Mouse (Mus musculus) liver, embryonic 12.5 days (tissue): ENCODE measurements around the gene Blnk. TPM values are rescaled to one million over a fixed set of nuclear protein-coding genes. Genes with fewer than 3 reads are reported as not detected.

Experiments
- ATAC-seq: fragments of 200-750 bp; cut with Nextera tagmentation; 2 replicates; pipeline ENCODE4 v1.8.0; 2017; ENCODE audit warnings: moderate number of reproducible peaks, mild to moderate bottlenecking, moderate library complexity
- H3K27ac ChIP-seq: fragments of 300-500 bp; sonication (generic); 2 replicates; pipeline ENCODE4 v1.5.1; 2016; ENCODE audit warnings: mild to moderate bottlenecking
- H3K27me3 ChIP-seq: fragments of 300-500 bp; sonication (generic); replicated peaks from 2 replicates; pipeline ENCODE4 v1.6.1; 2016; ENCODE audit warnings: mild to moderate bottlenecking, moderate library complexity
- H3K36me3 ChIP-seq: fragments of 300-500 bp; sonication (generic); 2 replicates; pipeline ENCODE4 v1.6.1; 2016; ENCODE audit warnings: mild to moderate bottlenecking, moderate library complexity
- H3K4me1 ChIP-seq: fragments of 300-500 bp; sonication (generic); 2 replicates; pipeline ENCODE4 v1.6.1; 2016
- H3K4me2 ChIP-seq: fragments of 300-500 bp; sonication (generic); 2 replicates; pipeline ENCODE4 v1.6.1; 2016; ENCODE audit warnings: mild to moderate bottlenecking, moderate library complexity
- H3K4me3 ChIP-seq: fragments of 300-500 bp; sonication (generic); 2 replicates; pipeline ENCODE4 v1.5.1; 2016; ENCODE audit warnings: mild to moderate bottlenecking, moderate library complexity
- H3K9ac ChIP-seq: fragments of 300-500 bp; sonication (generic); 2 replicates; pipeline ENCODE4 v1.6.1; 2016; ENCODE audit warnings: mild to moderate bottlenecking, moderate library complexity
- H3K9me3 ChIP-seq: fragments of 300-500 bp; sonication (generic); replicated peaks from 2 replicates; pipeline ENCODE4 v1.6.1; 2016; ENCODE audit warnings: mild to moderate bottlenecking, moderate library complexity
- WGBS: fragments of 180-500 bp; shearing (Covaris S2); methylation state at CpG from one replicate; pipeline ENCODE4 v1.1.7; 2016; ENCODE audit not compliant: insufficient replicate concordance; 5-methylcytosine and 5-hydroxymethylcytosine counted together
- polyA plus RNA-seq: library from polyadenylated mRNA; unstranded; fragments of >200 nt; fragmentation: Nextera tagmentation; extraction: Ambion mirVana; gene quantifications from 2 replicates; pipeline ENCODE4 v1.2.1, GENCODE M21; 2016

Gene Blnk
- polyA plus RNA-seq, result 0.37 and 0.45 TPM in 2 replicates

- Histone ChIP-seq H3K4me2 (peak within 1 kb of the TSS; percentile 14; the same call in 1 of the 2 replicates), H3K27me3 (peaks cover 33% of the 10 kb centered on the region), H3K4me1 (peaks cover 20% of the 10 kb centered on the region), H3K36me3 (no peaks in the 10 kb centered on the region), H3K4me3 (no peak within 1 kb of the TSS), H3K9me3 (no peaks in the 10 kb centered on the region), H3K9ac (no peak within 1 kb of the TSS), H3K27ac (no peak within 1 kb of the TSS)
- WGBS, result 36% methylated on average over 8 of the region's 8 CpGs
- ATAC-seq, result no peak
These were observed at the start of gene Blnk for GRCm38 (mm10) chr19:40994057-40994585. Gene Blnk, minus strand, starts transcription at chr19:40994535.

- H3K27me3 ChIP-seq, result no peaks in the 10 kb centered on the region; the same call in 1 of the 2 replicates
- ATAC-seq, result no peak
- no peaks in the 10 kb centered on the region for H3K36me3 ChIP-seq
- no peak overlapping the region for H3K27ac ChIP-seq
- H3K9ac ChIP-seq, result no peak overlapping the region
- H3K4me2 ChIP-seq, result no peak overlapping the region
- no peaks in the 10 kb centered on the region for H3K9me3 ChIP-seq
- no peak overlapping the region for H3K4me3 ChIP-seq
- peaks cover 3% of the 10 kb centered on the region; the same call in 1 of the 2 replicates for H3K4me1 ChIP-seq
- 56% methylated on average over 7 of the region's 7 CpGs for WGBS
These were observed 44.8 kb upstream of the Blnk start for GRCm38 (mm10) chr19:41039110-41039509.

GRCm38 (mm10) chr19:41035809-41036551, 41.6 kb upstream of the Blnk start:
- Histone ChIP-seq H3K36me3 (no peaks in the 10 kb centered on the region), H3K4me3 (no peak overlapping the region), H3K4me1 (peaks cover 3% of the 10 kb centered on the region; the same call in 1 of the 2 replicates), H3K27ac (no peak overlapping the region), H3K9ac (no peak overlapping the region), H3K9me3 (no peaks in the 10 kb centered on the region), H3K27me3 (peaks cover 9% of the 10 kb centered on the region), H3K4me2 (no peak overlapping the region)
- WGBS, result 23% methylated on average over 4 of the region's 4 CpGs
- no peak for ATAC-seq

- H3K36me3 ChIP-seq, result no peaks in the 10 kb centered on the region
- H3K9me3 ChIP-seq, result no peaks in the 10 kb centered on the region
- WGBS, result 26% methylated on average over 6 of the region's 6 CpGs
- no peak for ATAC-seq
- H3K4me3 ChIP-seq, result no peak overlapping the region
- no peak overlapping the region for H3K27ac ChIP-seq
- H3K4me1 ChIP-seq, result peaks cover 3% of the 10 kb centered on the region; the same call in 1 of the 2 replicates
- H3K4me2 ChIP-seq, result no peak overlapping the region
- peaks cover 13% of the 10 kb centered on the region for H3K27me3 ChIP-seq
- H3K9ac ChIP-seq, result no peak overlapping the region
These were observed 37.5 kb upstream of the Blnk start for GRCm38 (mm10) chr19:41031869-41032268.

- Histone ChIP-seq H3K9me3 (no peaks in the 10 kb centered on the region), H3K27me3 (peaks cover 13% of the 10 kb centered on the region), H3K4me2 (peak overlapping the region; percentile 20; the same call in 1 of the 2 replicates), H3K9ac (no peak overlapping the region), H3K27ac (no peak overlapping the region), H3K36me3 (no peaks in the 10 kb centered on the region), H3K4me3 (no peak overlapping the region), H3K4me1 (peaks cover 3% of the 10 kb centered on the region; the same call in 1 of the 2 replicates)
- 18% methylated on average over 11 of the region's 11 CpGs for WGBS
- ATAC-seq, result no peak
These were observed 36.7 kb upstream of the Blnk start for GRCm38 (mm10) chr19:41031009-41031408.

GRCm38 (mm10) chr19:41030161-41030560, 35.8 kb upstream of the Blnk start:
- Histone ChIP-seq H3K36me3 (no peaks in the 10 kb centered on the region), H3K4me1 (no peaks in the 10 kb centered on the region), H3K9me3 (no peaks in the 10 kb centered on the region), H3K9ac (no peak overlapping the region), H3K27ac (no peak overlapping the region), H3K4me3 (no peak overlapping the region), H3K4me2 (no peak overlapping the region), H3K27me3 (peaks cover 13% of the 10 kb centered on the region)
- 61% methylated on average over 6 of the region's 6 CpGs for WGBS
- ATAC-seq, result no peak

GRCm38 (mm10) chr19:41029219-41029618, 34.9 kb upstream of the Blnk start, which contains the start of gene Dntt:
Gene Dntt, plus strand, starts transcription at chr19:41029275.
- H3K4me2 ChIP-seq, result no peak within 1 kb of the TSS
- H3K4me3 ChIP-seq, result no peak within 1 kb of the TSS
- no peak within 1 kb of the TSS for H3K9ac ChIP-seq
- WGBS, result 62% methylated on average over 6 of the region's 6 CpGs
- peaks cover 13% of the 10 kb centered on the region for H3K27me3 ChIP-seq
- no peak within 1 kb of the TSS for H3K27ac ChIP-seq
- no peaks in the 10 kb centered on the region for H3K4me1 ChIP-seq
- H3K36me3 ChIP-seq, result no peaks in the 10 kb centered on the region
- no peaks in the 10 kb centered on the region for H3K9me3 ChIP-seq
- ATAC-seq, result no peak

- H3K4me1 ChIP-seq, result no peaks in the 10 kb centered on the region
- no peak overlapping the region for H3K4me3 ChIP-seq
- no peaks in the 10 kb centered on the region for H3K9me3 ChIP-seq
- H3K27ac ChIP-seq, result no peak overlapping the region
- H3K36me3 ChIP-seq, result no peaks in the 10 kb centered on the region
- no peak for ATAC-seq
- peaks cover 13% of the 10 kb centered on the region for H3K27me3 ChIP-seq
- 80% methylated on average over 9 of the region's 9 CpGs for WGBS
- no peak overlapping the region for H3K4me2 ChIP-seq
- no peak overlapping the region for H3K9ac ChIP-seq
These were observed 33.3 kb upstream of the Blnk start for GRCm38 (mm10) chr19:41027601-41028000.

- Histone ChIP-seq H3K9ac (no peak overlapping the region), H3K9me3 (no peaks in the 10 kb centered on the region), H3K4me1 (no peaks in the 10 kb centered on the region), H3K27ac (no peak overlapping the region), H3K4me3 (no peak overlapping the region), H3K36me3 (no peaks in the 10 kb centered on the region), H3K4me2 (no peak overlapping the region), H3K27me3 (peaks cover 9% of the 10 kb centered on the region)
- no peak for ATAC-seq
- 80% methylated on average over 5 of the region's 5 CpGs for WGBS
These were observed 32.7 kb upstream of the Blnk start for GRCm38 (mm10) chr19:41027024-41027423.

- H3K27me3 ChIP-seq, result peaks cover 6% of the 10 kb centered on the region
- H3K9me3 ChIP-seq, result no peaks in the 10 kb centered on the region
- H3K9ac ChIP-seq, result no peak overlapping the region
- no peak overlapping the region for H3K27ac ChIP-seq
- no peak overlapping the region for H3K4me2 ChIP-seq
- ATAC-seq, result no peak
- 67% methylated on average over 8 of the region's 8 CpGs for WGBS
- no peaks in the 10 kb centered on the region for H3K4me1 ChIP-seq
- H3K36me3 ChIP-seq, result no peaks in the 10 kb centered on the region
- H3K4me3 ChIP-seq, result no peak overlapping the region
These were observed 32.2 kb upstream of the Blnk start for GRCm38 (mm10) chr19:41026551-41026950.

GRCm38 (mm10) chr19:41022244-41022643, 27.9 kb upstream of the Blnk start:
- ATAC-seq, result no peak
- H3K9me3 ChIP-seq, result no peaks in the 10 kb centered on the region
- no peak overlapping the region for H3K9ac ChIP-seq
- no peaks in the 10 kb centered on the region for H3K4me1 ChIP-seq
- no peak overlapping the region for H3K27ac ChIP-seq
- no peak overlapping the region for H3K4me3 ChIP-seq
- H3K36me3 ChIP-seq, result no peaks in the 10 kb centered on the region
- H3K4me2 ChIP-seq, result no peak overlapping the region
- 68% methylated on average over 4 of the region's 4 CpGs for WGBS
- peaks cover 18% of the 10 kb centered on the region for H3K27me3 ChIP-seq

GRCm38 (mm10) chr19:41020537-41020936, 26.2 kb upstream of the Blnk start:
- Histone ChIP-seq H3K9me3 (no peaks in the 10 kb centered on the region), H3K4me2 (no peak overlapping the region), H3K4me1 (peaks cover 3% of the 10 kb centered on the region), H3K9ac (no peak overlapping the region), H3K4me3 (no peak overlapping the region), H3K27ac (no peak overlapping the region), H3K27me3 (peaks cover 20% of the 10 kb centered on the region), H3K36me3 (no peaks in the 10 kb centered on the region)
- WGBS, result 52% methylated on average over 3 of the region's 3 CpGs
- no peak for ATAC-seq
